Mouse (Mus musculus) left cerebral cortex, postnatal 14 days (tissue): ENCODE data around the gene Tmc6. TPM values are rescaled to one million over a fixed set of nuclear protein-coding genes. Genes with fewer than 3 reads are reported as not detected.

Experiments
- DNase-seq, 2 experiments: peaks; one replicate each; pipeline ENCODE4 v3.0.0; 2021 to 2022; ENCODE audit warnings: low spot score in 2 of 2, mixed read lengths in 1 of 2
- intact Hi-C: fragments of 180-260 bp; cut with DNase I; formaldehyde crosslinking; loops from one replicate; pipeline ENCODE4 v1.15.1; 2025
- long read RNA-seq, 2 experiments: library from polyadenylated mRNA; stranded (forward); transcript quantifications; one replicate each; pipeline ENCODE4 v2.0.0; 2021
- total RNA-seq, 2 experiments: library from RNA; stranded (reverse); gene quantifications; 2 replicates each; pipeline ENCODE4 v1.2.3; 2021

Tmc6 gene
- 1 to 10 TPM; 4.0 to 5.4 TPM for total RNA-seq
- long read RNA-seq, experiment 1, partial matches to known transcripts, result 0 of 3 reads
- long read RNA-seq, experiment 1, other reads (novel, unspliced or antisense), result 3 of 3 reads
- long read RNA-seq, experiment 2, partial matches to known transcripts, result 1 of 6 reads
- long read RNA-seq, experiment 2, other reads (novel, unspliced or antisense), result 3 of 6 reads

- intact Hi-C loops, result no loop called here
- DNase-seq, result no peak
Observed at GRCm38 (mm10) chr11:117781993-117782704, at the start of gene Tmc6, which contains the start of gene Tmc8. Gene Tmc6, minus strand, starts transcription at chr11:117782198. Gene Tmc8, plus strand, starts transcription at chr11:117782076.

GRCm38 (mm10) chr11:117830401-117830800, 48.4 kb upstream of the Tmc6 start:
- intact Hi-C loops, result no loop called here
- no peak for DNase-seq

GRCm38 (mm10) chr11:117829671-117830215, 47.7 kb upstream of the Tmc6 start:
- intact Hi-C loops, result no loop called here
- no peak for DNase-seq

- peak in 1 of 2 experiments; percentile 38 for DNase-seq
- intact Hi-C loops, result no loop called here
Observed at GRCm38 (mm10) chr11:117828888-117829604, 47.0 kb upstream of the Tmc6 start.

- intact Hi-C loops, result no loop called here
- DNase-seq, result no peak
Observed at GRCm38 (mm10) chr11:117828149-117828887, 46.3 kb upstream of the Tmc6 start.

- DNase-seq, result no peak
- intact Hi-C loops, result no loop called here
Observed at GRCm38 (mm10) chr11:117827386-117827785, 45.4 kb upstream of the Tmc6 start.

- intact Hi-C loops, result no loop called here
- no peak for DNase-seq
Observed at GRCm38 (mm10) chr11:117826916-117827315, 44.9 kb upstream of the Tmc6 start.

- intact Hi-C loops, result no loop called here
Observed at GRCm38 (mm10) chr11:117826164-117826563, 44.2 kb upstream of the Tmc6 start.

GRCm38 (mm10) chr11:117825333-117826101, 43.5 kb upstream of the Tmc6 start, which contains the start of the genes Afmid and Tk1:
Gene Afmid, plus strand, starts transcription at chr11:117825924.
Gene Tk1, minus strand, starts transcription at chr11:117826092.
- intact Hi-C loops, result loop anchor here (2.0 kb wide), 1 partner anchor 35 kb away; no protein-coding TSS in a partner anchor
- peak; percentile 64 to 71 for DNase-seq

More at GRCm38 (mm10) chr11:117826164-117826563, 44.2 kb upstream of the Tmc6 start:
- no peak for DNase-seq

- peak; percentile 88 for DNase-seq
- intact Hi-C loops, result loop anchor here (2.0 to 5.0 kb wide), 5 partner anchors 34 to 457 kb away; no protein-coding TSS in a partner anchor
Observed at GRCm38 (mm10) chr11:117824060-117824969, 42.3 kb upstream of the Tmc6 start.

- intact Hi-C loops, result loop anchor here (5.0 kb wide), 4 partner anchors 71 to 456 kb away; no protein-coding TSS in a partner anchor
- DNase-seq, result no peak
Observed at GRCm38 (mm10) chr11:117823411-117823810, 41.4 kb upstream of the Tmc6 start.

- intact Hi-C loops, result loop anchor here (5.0 kb wide), 4 partner anchors 70 to 455 kb away; no protein-coding TSS in a partner anchor
- DNase-seq, result no peak
Observed at GRCm38 (mm10) chr11:117822728-117823241, 40.8 kb upstream of the Tmc6 start.

GRCm38 (mm10) chr11:117821868-117822267, 39.9 kb upstream of the Tmc6 start:
- intact Hi-C loops, result loop anchor here (5.0 kb wide), 4 partner anchors 70 to 455 kb away; no protein-coding TSS in a partner anchor
- DNase-seq, result no peak

GRCm38 (mm10) chr11:117820173-117820572, 38.2 kb upstream of the Tmc6 start:
- no peak for DNase-seq
- intact Hi-C loops, result loop anchor here (5.0 kb wide), 4 partner anchors 68 to 453 kb away; no protein-coding TSS in a partner anchor

GRCm38 (mm10) chr11:117819095-117819494, 37.1 kb upstream of the Tmc6 start:
- intact Hi-C loops, result no loop called here
- no peak for DNase-seq

GRCm38 (mm10) chr11:117816389-117816996, 34.5 kb upstream of the Tmc6 start:
- no peak for DNase-seq
- intact Hi-C loops, result no loop called here
